ENCODE assay signal across 9 mouse cellular contexts in genomic region chr3:20661883-20662282, GRCm38 (mm10).
DNase-seq lines count a peak whose midpoint lies in the region; ATAC-seq lines count a peak whose summit lies in the region.
"Had no signal": no experiment of that assay in that cellular context is flagged by ENCODE, and none has a peak within 500 bp of the region (broad histone marks: within the 10 kb centered on the region; RNA-seq: fewer than 3 reads in every experiment).

No protein-coding gene starts in this region.

- WGBS in heart, embryonic 16.5 days, result 13% methylated on average over 1 of the region's 1 CpGs

- no peak overlapping the region for H3K9ac ChIP-seq in heart, embryonic 16.5 days (ENCODE audit: low read length)
- H3K9ac ChIP-seq: liver, embryonic 14.5 days had no signal

- no peaks in the 10 kb centered on the region for H3K9me3 ChIP-seq in heart, embryonic 16.5 days (replicated peaks; ENCODE audit: control insufficient read depth, low read length)

- no peaks in the 10 kb centered on the region for H3K27me3 ChIP-seq in heart, embryonic 16.5 days (ENCODE audit: control insufficient read depth, insufficient read depth, low read length)

- H3K4me1 ChIP-seq in heart, embryonic 16.5 days (ENCODE audit: control insufficient read depth, insufficient read depth, low read length), result peaks cover 10% of the 10 kb centered on the region

- no peak overlapping the region for H3K4me2 ChIP-seq in heart, embryonic 16.5 days (ENCODE audit: low read depth, low read length)

- peak; percentile 83 for ATAC-seq in frontal cortex, adult (ENCODE audit: low TSS enrichment)
- peak; percentile 89 for ATAC-seq in heart, embryonic 16.5 days (replicated peaks; ENCODE audit: extremely low read depth, insufficient read depth, low FRiP score)
- ATAC-seq in granulocyte monocyte progenitor cell, adult 5-6 weeks (replicated peaks; ENCODE audit: poor library complexity, severe bottlenecking), result no peak

- H3K27ac ChIP-seq in heart, embryonic 16.5 days (ENCODE audit: low read length), result peak overlapping the region; percentile 26; the same call in 1 of the 2 replicates
- H3K27ac ChIP-seq: liver, embryonic 14.5 days had no signal

- no peaks in the 10 kb centered on the region for H3K36me3 ChIP-seq in heart, embryonic 16.5 days (ENCODE audit: control insufficient read depth, insufficient read depth)

- DNase-seq in frontal cortex, postnatal 14 days (ENCODE audit: low spot score in 2 of 2), result no peak
- DNase-seq in cerebellum, adult 9-11 months, result peak; percentile 91
- peak; percentile 56 for DNase-seq in mesoderm, embryonic 11.5 days (ENCODE audit: low read depth, low spot score)
- no peak for DNase-seq in urinary bladder, postnatal 4 days (ENCODE audit: low spot score in 2 of 2)
- no peak for DNase-seq in lung, postnatal 10 days

- H3K4me3 ChIP-seq in heart, embryonic 16.5 days (ENCODE audit: low read length), result no peak overlapping the region

Comparison
In these comparisons a context has a peak if more than half of its experiments do, and no peak if none do; other contexts are left out.
1. DNase-seq: peak in cerebellum, adult 9-11 months (single experiment) and mesoderm, embryonic 11.5 days (single experiment); none in frontal cortex, postnatal 14 days (0 of 2), urinary bladder, postnatal 4 days (0 of 2) and lung, postnatal 10 days (single experiment).